Mouse (Mus musculus) retina, adult 2 months (tissue): ENCODE results near the gene Gm21985.

Experiments
- DNase-seq: peaks from one replicate; pipeline ENCODE4 v3.0.0-alpha.2; 2012; ENCODE audit warnings: low read depth, low spot score

Gm21985 gene

DNA sequence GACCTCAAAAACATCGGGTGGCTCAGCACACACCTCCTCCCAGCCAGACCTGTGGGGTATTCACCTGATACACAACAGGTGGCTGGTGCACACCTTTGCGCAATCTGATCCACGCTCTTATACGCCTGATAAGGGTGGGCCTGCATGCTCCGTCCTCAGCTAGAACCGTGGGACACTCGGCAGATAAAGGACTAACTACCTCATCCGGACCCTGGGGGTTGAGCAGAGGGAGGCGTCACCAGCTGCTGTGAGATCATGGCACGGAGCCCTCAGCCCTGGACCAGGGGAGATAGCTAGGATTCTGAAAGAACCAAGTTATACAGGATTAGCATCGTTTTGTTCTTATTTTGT, at the start of gene Gm21985:
TSS of gene Gm21985 (plus strand) at position 73 of the 351 bp plus-strand sequence.
- DNase-seq: no peak

DNA sequence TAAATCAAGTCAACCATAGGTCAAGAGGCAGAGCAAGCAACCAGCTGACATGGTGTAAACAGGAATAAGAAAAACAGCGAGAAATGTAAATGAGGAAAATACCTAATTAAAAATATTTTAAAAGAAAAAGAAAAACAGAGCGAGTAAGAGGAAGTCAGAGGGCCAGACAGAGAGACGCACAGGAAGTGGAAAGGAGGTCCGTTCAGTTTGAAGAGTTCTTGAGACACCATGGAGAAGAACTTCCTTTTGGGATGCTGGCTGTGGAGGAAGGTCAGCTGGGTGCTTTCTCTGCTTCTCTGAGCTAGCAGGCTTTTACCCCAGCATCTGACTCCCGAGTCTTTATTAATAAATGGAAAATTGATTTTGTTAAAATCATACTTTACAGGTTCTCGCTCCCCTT, 48.5 kb upstream of the Gm21985 start:
- DNase-seq: no peak

DNA sequence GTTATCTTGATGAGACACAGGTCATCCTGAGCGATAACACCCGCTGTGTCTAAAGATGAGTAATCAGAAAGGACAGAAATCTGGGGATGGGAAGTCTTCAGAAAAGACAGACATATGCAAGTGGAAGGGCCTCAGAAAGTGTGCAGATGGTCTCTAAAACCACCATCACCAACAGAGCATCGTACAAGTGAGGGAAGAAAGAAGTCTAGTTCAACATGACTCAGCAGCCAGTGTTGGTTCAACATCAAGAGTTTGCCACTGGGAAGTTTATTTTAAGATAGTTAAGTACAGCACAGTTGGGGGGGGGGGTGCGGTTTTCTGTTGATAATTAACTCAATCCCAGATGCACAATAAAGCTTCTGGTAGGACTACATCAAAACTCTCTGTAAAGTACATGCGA, 45.2 kb upstream of the Gm21985 start:
- no peak for DNase-seq

DNA sequence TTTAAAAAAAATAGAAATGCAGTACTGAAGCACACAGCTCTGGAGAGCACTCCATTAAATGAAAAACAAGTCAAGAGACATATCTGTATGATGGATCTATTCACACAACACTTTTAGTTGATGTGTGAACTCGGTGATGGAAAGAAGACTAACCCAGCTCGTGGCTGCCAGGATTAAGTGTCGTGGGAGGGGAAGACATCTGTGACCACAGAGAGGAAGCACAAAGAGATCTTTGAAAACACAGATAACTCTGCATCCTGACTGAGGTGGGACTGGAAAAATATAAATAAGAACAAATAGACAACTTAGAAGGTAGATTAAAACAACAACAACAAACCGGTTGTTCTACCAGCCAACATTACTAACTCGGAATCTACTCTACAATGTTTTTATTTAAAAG, 43.5 kb upstream of the Gm21985 start:
- DNase-seq: no peak

DNA sequence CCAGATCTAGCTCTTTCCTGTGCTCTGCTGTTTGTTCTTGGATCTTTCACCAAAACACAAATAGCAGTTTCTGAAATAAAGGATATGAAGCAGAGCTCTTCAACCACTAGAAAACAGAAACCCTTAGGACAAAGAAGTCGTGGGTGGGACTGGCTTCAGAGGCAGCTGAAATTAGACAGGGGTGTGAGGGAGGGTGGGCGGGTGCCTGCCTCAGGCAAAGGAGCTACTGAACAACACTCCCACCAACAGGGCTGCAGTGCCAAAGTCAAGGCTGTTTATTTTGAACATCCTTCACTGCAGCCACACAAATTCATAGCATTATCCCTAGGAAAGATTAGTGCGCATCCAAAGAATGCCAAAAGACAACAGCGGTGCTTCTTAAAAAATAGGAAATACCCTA, 41.8 kb upstream of the Gm21985 start:
- DNase-seq: no peak

DNA sequence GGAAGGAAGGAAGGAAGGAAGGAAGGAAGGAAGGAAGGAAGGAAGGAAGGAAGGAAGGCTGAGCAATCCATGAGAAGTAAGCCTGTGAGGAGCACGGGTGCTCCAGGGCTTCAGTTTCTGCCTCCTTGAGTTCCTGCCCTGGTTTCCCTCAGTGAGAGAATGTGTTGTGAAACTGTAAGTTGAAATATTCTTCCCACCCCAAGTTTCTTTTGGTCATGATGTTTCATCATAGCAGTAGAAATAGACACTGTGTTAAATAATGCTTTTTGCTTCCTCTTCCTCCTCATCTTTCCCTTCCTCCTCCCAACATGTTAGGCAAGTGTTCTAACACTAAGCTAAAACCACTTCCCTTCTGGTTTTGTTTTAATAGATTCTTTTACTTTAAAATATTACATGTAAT, 33.5 kb upstream of the Gm21985 start:
- DNase-seq: no peak

DNA sequence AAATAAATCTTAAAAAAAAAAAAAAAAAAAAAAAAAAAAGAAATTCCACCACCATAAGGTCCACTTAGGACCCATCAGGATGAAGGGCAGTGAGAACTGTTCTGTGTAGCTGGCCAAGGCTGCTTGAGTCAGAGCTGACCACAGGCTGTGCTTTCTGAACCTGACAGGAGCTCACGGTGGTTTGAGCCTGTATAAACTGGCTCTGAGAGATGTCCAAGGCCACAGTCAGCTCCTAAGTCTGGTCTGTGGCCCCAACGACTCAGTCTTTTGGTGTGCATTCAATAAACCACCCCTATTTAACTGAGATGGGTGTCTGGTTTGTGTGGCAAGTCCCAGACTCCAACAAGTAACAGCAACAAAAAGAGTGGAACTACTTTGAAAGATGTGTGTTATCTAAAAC, 29.5 kb upstream of the Gm21985 start:
- DNase-seq: no peak

DNA sequence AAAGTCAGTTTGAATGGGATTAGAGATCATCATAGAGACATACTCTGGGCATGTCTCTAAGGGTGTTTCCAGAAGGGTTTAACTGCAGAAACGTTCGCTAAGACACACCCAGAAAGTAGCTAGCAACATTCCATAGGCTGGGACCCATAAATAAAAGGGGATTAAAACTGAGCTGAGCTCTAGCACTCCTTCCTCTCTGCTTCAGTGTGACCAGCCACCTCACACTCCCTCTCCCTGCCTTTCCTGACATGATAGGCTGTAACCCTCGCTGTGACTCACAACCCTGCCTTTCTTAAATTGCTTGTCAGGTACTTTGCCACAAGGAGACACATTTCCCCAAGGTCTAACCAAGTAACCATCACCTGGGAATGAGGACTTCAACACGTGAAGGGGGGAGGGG, 28.1 kb upstream of the Gm21985 start:
- no peak for DNase-seq

DNA sequence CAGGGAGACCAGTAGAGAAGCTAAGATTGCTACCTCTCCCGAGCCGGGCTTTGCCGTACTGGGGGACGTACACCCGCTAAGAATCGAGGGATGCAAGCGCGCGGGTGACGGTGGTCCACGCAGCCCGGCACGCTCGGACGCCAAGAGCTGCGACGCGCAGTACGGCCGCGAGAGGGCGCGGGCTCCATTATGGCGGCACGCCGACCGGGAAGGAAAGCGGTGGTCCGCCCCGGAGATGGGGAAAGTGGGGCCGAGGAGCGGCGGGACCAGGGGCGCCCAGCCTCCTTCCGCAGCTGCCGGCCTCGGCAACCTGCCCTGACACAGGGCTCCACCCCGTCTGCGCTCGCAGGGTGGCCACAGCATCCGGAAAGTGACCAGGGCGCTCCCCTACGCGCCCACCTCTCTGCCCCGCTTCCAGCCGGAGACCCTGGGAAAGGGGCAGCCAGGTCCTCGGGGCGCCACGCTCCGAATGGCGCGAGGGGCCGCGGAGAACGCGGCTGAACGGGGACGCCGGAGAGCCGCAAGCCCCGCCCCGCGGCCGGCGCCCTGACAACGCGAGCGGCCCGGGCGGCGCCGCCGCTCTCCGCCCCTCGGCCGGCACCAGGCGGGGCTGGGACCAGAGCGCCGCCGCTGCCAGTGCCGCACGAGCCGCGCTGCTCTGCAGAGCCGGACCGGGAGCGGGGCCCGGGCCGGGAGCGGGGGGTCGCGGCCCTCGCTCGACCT, 26.7 kb upstream of the Gm21985 start, which contains the start of gene Lpcat4:
TSS of gene Lpcat4 (plus strand) at position 257 of the 723 bp plus-strand sequence.
- no peak for DNase-seq

DNA sequence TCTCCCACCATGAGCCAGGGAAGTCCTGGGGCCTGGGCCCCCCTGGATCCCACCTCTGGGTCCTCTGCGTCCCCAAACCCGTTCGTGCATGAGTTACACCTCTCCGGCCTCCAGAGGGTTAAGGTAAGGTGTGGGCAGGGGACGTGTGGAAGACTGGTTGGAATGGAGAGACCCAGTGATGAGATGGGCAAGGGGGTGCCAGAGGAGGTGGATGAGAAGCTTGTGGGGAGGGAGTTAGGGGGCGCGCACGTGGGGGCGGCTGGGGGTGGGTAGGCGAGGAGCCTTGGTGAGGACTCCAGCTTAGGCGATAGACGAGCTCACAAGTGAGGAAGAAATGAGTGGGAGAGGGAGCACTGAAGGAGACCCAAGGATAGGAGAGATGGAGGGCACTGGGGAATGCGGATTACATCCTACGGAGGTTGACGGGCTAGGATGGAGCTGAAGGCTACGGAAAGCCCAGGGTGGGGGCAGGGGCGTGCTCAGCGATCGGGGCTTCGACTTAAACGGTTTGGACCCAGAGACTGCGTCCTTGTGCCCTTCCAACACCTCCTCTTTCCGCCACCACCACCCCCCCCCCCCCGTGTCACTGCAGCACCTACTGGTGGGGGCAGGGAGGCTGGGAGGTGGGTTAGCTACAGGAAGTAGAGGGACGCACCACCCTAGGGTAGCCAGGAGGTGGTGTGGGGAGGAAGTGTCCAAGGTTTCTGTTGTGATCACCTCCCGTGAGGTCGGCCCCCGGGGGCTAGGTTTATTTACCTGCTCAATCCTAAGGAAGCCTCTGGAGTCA, 26.0 kb upstream of the Gm21985 start:
- no peak for DNase-seq

DNA sequence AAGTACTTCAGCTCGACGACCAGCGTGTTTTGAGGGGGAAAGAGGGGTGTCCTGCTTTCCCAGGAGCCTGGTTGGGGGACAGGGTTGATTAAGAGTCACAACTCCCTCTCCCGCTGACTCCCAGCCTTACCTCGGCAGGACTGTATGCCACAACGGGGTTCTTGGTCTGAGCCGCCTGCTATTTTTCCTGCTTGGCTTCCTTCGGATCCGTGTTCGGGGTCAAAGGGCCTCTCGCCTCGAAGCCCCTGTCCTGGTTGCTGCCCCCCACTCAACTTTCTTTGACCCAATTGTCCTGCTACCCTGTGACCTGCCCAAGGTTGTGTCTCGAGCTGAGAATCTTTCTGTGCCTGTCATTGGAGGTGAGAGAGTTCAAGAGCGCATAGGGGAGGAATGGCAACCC, 24.3 kb upstream of the Gm21985 start:
- no peak for DNase-seq

DNA sequence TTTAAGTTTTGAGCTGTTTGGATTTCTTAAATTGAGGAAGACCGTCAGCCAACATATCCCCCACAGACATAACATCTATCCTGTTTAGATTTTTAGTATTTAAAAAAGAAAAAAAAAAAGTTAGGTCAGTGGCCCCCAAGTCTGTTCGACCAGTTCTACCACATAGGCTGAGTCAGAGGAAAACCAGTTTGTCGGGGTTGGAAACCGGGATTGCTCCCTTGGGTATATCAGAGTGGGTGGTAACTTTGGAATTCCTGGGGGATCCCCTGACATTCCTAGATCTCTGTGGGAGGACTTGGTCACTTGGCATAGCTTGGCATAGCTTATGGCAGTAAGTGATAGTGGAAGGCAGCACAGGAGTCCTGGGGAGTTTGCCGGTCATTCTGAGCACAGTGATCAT, 20.8 kb upstream of the Gm21985 start:
- DNase-seq: no peak

DNA sequence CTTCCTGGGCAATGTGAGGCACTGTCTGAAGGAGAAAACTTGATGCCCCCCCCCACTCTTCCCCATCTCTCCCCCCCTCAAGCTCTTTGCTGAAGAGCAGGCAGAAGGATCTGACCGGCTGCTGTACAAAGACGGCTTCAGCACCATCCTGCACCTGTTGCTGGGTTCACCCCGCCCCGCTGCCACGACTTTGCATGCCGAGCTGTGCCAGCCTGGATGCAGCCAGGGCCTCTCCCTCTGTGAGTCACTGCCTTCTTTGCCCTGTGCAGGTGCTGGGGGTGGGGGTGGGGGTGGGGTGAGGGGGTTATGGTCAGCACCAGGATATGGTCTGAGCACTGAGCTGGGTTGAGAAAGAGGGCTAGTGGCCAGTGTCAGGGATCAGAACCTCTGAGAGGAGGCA, 19.9 kb upstream of the Gm21985 start:
- DNase-seq: no peak

DNA sequence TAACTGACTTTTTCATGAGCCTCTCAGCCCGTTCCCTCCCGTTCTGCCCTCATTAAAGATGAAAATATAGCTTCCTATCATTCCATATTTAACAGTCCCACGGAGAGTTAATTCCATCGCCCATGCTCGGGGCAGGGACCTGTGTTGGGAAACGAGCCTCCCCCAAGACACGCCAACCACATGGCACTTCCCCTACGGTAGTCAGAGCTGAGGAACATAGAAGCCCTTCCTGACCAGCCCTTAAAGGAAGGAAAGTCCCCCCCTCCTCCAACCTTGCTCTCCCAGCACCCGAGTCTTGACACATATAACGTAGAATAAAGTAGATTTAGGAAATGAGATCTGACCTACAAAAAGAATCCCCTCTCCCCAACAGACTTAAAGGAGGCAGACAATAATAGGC, 18.8 kb upstream of the Gm21985 start:
- DNase-seq: no peak

DNA sequence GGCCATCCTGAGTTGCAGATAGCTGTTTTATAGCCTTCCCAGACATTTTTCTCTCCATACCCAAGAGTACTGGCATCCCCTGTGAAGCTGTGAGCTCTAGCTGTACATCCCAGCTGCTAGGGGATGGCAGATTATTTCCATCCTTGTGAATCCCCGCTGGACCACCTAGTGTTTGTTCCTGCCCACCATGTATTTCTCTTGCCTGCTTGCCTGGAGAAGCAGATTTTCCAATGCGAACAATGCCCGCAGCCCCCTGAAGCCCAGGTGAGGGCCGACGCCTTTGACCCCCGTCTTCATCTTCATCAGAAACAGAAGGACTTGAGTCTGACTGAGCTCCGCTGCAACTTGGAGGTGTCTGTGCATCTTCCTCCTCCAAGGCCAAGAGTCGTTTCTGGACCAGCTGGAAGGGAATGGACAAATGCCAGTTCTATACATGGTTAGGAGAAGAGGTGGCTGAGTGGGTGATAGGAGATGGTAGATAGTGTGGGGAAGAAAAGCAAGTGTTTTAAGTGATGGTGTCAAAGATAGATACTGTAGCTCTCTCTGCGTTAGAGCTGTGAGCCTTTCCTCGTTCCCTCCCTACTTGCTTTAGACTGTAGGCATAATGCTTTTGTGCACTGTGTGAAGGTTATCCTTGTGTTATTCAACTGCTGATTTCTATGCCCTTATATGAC, 16.2 kb upstream of the Gm21985 start:
- no peak for DNase-seq

DNA sequence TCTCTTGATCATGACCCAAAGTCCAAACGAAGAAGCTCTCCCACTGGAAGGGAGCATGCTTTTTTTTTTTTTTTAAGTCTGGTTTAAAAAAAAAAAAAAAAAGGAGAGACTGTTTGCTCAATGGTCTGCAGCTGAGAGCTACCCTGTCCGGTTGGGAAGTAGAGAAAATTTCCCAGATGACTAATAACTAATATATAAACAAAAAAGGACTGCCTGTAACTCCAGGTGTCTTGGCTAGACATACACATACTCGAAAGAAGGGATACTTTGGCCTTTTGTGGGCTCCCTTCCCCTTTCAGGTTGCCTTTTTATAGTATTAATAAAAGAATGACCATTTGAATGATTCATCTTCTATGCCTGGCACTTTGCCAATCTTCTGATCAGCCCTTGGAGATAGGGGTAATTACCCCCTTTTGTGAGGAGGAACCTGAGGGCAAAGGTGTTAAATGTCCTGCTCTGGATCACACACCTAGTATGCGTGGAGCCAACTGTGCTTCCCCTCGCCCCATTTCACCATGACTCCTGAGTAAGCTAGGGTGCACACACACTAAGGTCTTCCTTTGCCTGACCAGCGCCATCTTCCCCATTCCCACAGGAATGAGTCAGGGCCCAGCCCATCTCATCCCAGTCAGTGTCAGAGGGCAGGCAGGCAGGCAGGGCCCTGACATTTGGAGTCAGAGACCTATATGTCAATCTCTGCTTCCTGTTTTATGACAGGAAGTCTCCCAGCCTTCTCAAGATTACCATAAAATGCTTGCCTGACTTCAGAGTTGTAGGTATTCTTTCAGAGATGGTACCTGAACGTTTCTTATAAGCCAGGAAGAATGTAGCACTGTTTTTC, 11.2 kb upstream of the Gm21985 start:
- no peak for DNase-seq

DNA sequence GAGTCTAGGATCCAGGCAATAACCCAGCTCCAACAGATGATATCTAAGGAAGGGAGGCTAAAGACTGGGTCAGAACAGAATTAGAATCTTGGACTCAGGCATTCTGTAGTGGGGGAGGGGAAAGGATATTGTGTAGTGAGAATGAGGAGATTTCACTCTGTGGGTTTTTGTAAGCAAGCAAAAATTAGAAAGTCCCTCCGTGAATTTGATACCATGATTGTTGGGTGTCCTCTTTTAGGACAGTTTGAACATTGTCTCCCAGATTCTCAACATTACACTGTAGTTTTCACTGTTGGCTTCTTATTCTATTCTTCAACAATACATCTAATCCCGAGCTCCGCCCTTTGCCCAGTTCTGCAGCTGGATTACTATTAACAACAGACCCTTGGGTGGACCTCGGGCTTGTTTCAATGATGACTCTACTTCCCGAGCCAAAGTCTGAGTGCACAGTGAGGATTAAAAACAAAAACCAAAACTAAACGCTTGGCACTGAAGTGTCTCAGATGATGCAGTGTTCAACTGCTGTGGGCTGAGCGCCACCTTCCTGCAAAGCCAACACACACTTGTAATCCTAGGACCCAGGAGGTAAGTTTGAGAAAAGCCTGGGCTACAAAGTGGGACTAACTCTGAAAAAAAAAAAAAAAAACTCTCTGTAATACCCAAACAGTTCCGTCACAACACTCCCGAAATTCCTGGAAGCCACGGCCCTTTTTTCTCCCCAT, 6.7 kb upstream of the Gm21985 start, which contains the start of gene Nutm1:
TSS of gene Nutm1 (minus strand) at position 51 of the 722 bp plus-strand sequence.
- DNase-seq: no peak

DNA sequence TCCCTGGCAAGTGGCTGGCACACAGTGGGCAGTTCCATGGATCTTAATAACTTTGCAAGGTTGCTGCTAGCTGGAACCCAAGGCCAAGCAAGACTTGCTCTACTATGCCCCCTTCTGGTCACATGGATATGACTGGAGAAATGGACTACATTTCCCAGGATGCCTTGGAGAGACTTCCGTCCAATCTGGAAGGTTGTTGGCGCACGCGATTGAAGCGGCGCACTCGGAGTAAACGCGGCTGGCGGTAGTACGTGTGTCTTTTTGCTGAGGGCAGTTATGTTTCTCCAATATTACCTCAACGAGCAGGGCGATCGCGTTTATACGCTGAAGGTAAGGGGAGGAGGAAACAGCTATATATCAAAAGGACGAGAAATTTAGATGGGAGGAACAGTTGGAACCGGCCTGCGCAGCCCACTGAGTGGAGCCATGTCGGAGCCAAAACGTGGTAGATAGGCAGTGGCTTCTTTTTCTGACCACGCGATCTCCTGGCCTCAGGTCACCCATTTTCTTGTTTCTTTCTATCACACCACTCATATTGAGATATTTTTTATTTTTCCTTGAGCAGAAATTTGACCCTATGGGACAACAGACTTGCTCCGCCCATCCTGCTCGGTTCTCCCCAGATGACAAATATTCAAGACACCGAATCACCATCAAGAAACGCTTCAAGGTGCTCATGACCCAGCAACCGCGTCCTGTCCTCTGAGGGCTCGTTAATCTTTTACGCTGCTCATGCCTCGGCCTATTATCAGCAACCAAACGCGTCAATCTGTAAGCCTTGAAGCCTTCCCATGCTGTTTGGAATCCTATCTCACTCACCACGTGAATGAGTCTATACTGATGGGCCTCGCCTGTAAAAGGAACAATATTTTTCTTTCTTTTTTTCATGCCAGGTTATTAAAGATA, 4.1 kb upstream of the Gm21985 start, which contains the start of gene Nop10:
TSS of gene Nop10 (plus strand) at position 179 of the 906 bp plus-strand sequence.
- peak; percentile 80 for DNase-seq

DNA sequence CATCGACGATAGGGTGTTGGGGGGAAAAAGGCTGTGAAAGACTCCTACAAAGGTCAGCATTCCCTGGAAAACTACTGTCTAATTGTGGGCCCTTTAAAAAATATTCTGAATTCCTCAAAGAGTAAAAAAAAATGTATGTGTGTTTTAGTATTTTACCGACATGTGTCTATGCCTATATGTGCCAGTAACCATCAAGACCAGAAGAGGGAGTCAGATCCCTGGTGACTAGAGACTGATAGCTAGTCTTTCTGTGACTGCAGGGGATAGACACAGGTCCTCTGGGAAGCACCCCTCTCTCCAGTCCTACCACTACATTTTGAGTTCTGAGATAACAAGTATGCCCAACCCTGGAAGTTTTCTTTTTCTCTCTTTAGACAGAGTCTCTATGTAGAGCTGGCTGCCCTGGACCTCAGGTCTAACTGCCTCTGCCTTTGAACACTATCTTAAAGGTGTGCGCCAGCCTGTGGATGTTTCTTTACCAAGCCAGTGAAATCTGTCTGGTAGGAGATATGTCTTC, 3.3 kb upstream of the Gm21985 start:
- no peak for DNase-seq

DNA sequence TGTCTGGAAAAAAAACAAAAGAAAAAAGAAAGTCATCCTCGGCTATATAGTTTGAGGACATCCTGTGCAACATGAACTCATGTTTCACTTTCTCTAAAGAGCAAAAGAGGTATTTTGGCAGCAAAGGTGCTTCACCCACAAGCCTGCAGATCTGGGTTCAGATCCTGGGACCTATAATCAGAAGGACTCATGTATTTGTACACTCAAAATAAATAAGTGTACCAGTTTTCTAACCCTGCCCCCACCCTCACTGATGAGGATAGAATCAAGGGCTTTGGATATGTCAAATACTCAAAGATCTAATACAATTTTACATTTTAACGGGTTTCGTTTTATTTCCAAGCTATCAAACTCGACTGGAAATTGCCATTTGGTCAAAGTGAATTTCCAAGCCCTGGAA, 1.8 kb upstream of the Gm21985 start:
- no peak for DNase-seq
